ENCODE assay signal across 9 mouse cellular contexts in genomic region chr6:55379641-55380335, GRCm38 (mm10). TPM values are rescaled to one million over a fixed set of nuclear protein-coding genes. Genes with fewer than 3 reads are reported as not detected.
A peak's percentile ranks its signal among the peaks of the same experiment; 100 is the strongest.
DNase-seq lines count a peak whose midpoint lies in the region; ATAC-seq and TF ChIP-seq lines count a peak whose summit lies in the region.
"Had no signal": no experiment of that assay in that cellular context is flagged by ENCODE, and none has a peak within 500 bp of the region (broad histone marks: within the 10 kb centered on the region; RNA-seq: fewer than 3 reads in every experiment).

No protein-coding gene starts in this region.

- 44% methylated on average over 3 of the region's 3 CpGs for WGBS in embryonic facial prominence, embryonic 10.5 days
- WGBS in kidney, embryonic 15.5 days: 48% methylated on average over 3 of the region's 3 CpGs
- 34% methylated on average over 3 of the region's 3 CpGs for WGBS in lung, embryonic 14.5 days

- H3K27ac ChIP-seq in left cerebral cortex, adult 2 months: no peak overlapping the region
- H3K27ac ChIP-seq in embryonic facial prominence, embryonic 10.5 days (replicated peaks): no peak overlapping the region
- H3K27ac ChIP-seq in kidney, embryonic 15.5 days: no peak overlapping the region
- H3K27ac ChIP-seq in lung, embryonic 14.5 days (ENCODE audit: low read depth): no peak overlapping the region
- H3K27ac ChIP-seq: lung, embryonic 15.5 days had no signal

- H3K4me2 ChIP-seq in kidney, embryonic 15.5 days: no peak overlapping the region
- no peak overlapping the region for H3K4me2 ChIP-seq in lung, embryonic 14.5 days
- H3K4me2 ChIP-seq: lung, embryonic 15.5 days had no signal

- H3K4me1 ChIP-seq in embryonic facial prominence, embryonic 10.5 days: 0 out of 2 replicates have a peak, but pooled peaks cover 6% of the 10 kb centered on the region
- H3K4me1 ChIP-seq in kidney, embryonic 15.5 days: no peaks in the 10 kb centered on the region
- H3K4me1 ChIP-seq in lung, embryonic 14.5 days (ENCODE audit: insufficient read depth): no peaks in the 10 kb centered on the region
- H3K4me1 ChIP-seq: lung, embryonic 15.5 days had no signal

- H3K9ac ChIP-seq in kidney, embryonic 15.5 days: no peak overlapping the region
- H3K9ac ChIP-seq in lung, embryonic 14.5 days: no peak overlapping the region
- H3K9ac ChIP-seq: lung, embryonic 15.5 days had no signal

- H3K9me3 ChIP-seq in embryonic facial prominence, embryonic 10.5 days: no peaks in the 10 kb centered on the region
- H3K9me3 ChIP-seq in kidney, embryonic 15.5 days (replicated peaks): no peaks in the 10 kb centered on the region
- no peaks in the 10 kb centered on the region for H3K9me3 ChIP-seq in lung, embryonic 14.5 days (ENCODE audit: low read depth, low read length)
- H3K9me3 ChIP-seq: lung, embryonic 15.5 days had no signal

- H3K27me3 ChIP-seq in embryonic facial prominence, embryonic 10.5 days (replicated peaks; ENCODE audit: low read depth, poor library complexity, severe bottlenecking): peaks cover 9% of the 10 kb centered on the region; the same call in 1 of the 2 replicates
- no peaks in the 10 kb centered on the region for H3K27me3 ChIP-seq in kidney, embryonic 15.5 days
- H3K27me3 ChIP-seq in lung, embryonic 14.5 days (ENCODE audit: insufficient read depth, low read length): no peaks in the 10 kb centered on the region
- H3K27me3 ChIP-seq: lung, embryonic 15.5 days had no signal

- TF ChIP-seq CTCF in left cerebral cortex, adult 2 months (IDR thresholded peaks at IDR 0.05): peak; percentile 71
- peak; percentile 77 for TF ChIP-seq CTCF in lung, embryonic 14.5 days (IDR thresholded peaks at IDR 0.05; ENCODE audit: low read depth)

- intact Hi-C loops in left cerebral cortex, adult 2 months (cut with DNase I): loop anchor here (10.0 kb wide), 1 partner anchor 575 kb away; no protein-coding TSS in a partner anchor

- peak; percentile 47; the same call in 1 of the 2 replicates for ATAC-seq in kidney, embryonic 15.5 days (replicated peaks; ENCODE audit: low FRiP score)
- no peak; the same call in 1 of the 2 replicates for ATAC-seq in lung, embryonic 14.5 days (ENCODE audit: insufficient read depth)

- no peaks in the 10 kb centered on the region for H3K36me3 ChIP-seq in embryonic facial prominence, embryonic 10.5 days (replicated peaks)
- H3K36me3 ChIP-seq in kidney, embryonic 15.5 days: no peaks in the 10 kb centered on the region
- H3K36me3 ChIP-seq in lung, embryonic 14.5 days (ENCODE audit: insufficient read depth): no peaks in the 10 kb centered on the region
- H3K36me3 ChIP-seq: lung, embryonic 15.5 days had no signal

- peak in 1 of 2 experiments; percentile 57 for DNase-seq in left cerebral cortex, adult 2 months (ENCODE audit: extremely low spot score in 1 of 2, low spot score in 2 of 2)
- no peak for DNase-seq in left cerebral cortex, adult 8-10 months (ENCODE audit: low spot score in 2 of 2)
- DNase-seq in adrenal gland, postnatal 10 days: peak; percentile 61
- DNase-seq in embryonic facial prominence, embryonic 10.5 days (ENCODE audit: low spot score): peak; percentile 49
- peak; percentile 70 for DNase-seq in lung, embryonic 14.5 days
- peak; percentile 79 to 85 for DNase-seq in right cerebral cortex, postnatal 10 days (ENCODE audit: low spot score in 2 of 2)
- DNase-seq in ovary, adult 18-20 months (ENCODE audit: low spot score): no peak

- H3K4me3 ChIP-seq in left cerebral cortex, adult 2 months: no peak overlapping the region
- H3K4me3 ChIP-seq in embryonic facial prominence, embryonic 10.5 days: no peak overlapping the region
- H3K4me3 ChIP-seq in kidney, embryonic 15.5 days (replicated peaks): no peak overlapping the region
- no peak overlapping the region for H3K4me3 ChIP-seq in lung, embryonic 14.5 days (ENCODE audit: low read depth, low read length)
- H3K4me3 ChIP-seq: lung, embryonic 15.5 days had no signal

RNA-seq across cellular contexts. Expression of gene Ghrhr, which starts 3.7 kb away (rescaled TPM):
- not detected for total RNA-seq in left cerebral cortex, adult 2 months (2021)
- total RNA-seq in left cerebral cortex, adult 8-10 months (2022): not detected
- total RNA-seq in adrenal gland, postnatal 10 days (2021): not detected
- not detected in 2 replicates for polyA plus RNA-seq in embryonic facial prominence, embryonic 10.5 days (2016; fragmentation: Nextera tagmentation; extraction: Ambion mirVana)
- 0.05 TPM in 1 of 2 replicates, not detected in the other for polyA plus RNA-seq in kidney, embryonic 15.5 days (2015; fragmentation: Nextera tagmentation; extraction: Ambion mirVana)
- not detected in 2 replicates for polyA plus RNA-seq in lung, embryonic 14.5 days (2014; fragmentation: Nextera tagmentation; extraction: Ambion mirVana)

RNA-seq across cellular contexts. Expression of gene Aqp1, which starts 43.6 kb away (rescaled TPM):
- total RNA-seq in left cerebral cortex, adult 2 months (2021): under 1 TPM; 0.47 to 0.75 TPM
- 1 to 10 TPM in 3 of 4 experiments, under 1 TPM in 1; 0.59 to 4.8 (median 1.4) TPM for total RNA-seq in left cerebral cortex, adult 8-10 months (2022)
- total RNA-seq in adrenal gland, postnatal 10 days (2021): 100 to 1,000 TPM; 190 to 302 TPM
- 0.29 and 0.76 TPM in 2 replicates for polyA plus RNA-seq in embryonic facial prominence, embryonic 10.5 days (2016; fragmentation: Nextera tagmentation; extraction: Ambion mirVana)
- 29.9 and 38.4 TPM in 2 replicates for polyA plus RNA-seq in kidney, embryonic 15.5 days (2015; fragmentation: Nextera tagmentation; extraction: Ambion mirVana)
- polyA plus RNA-seq in lung, embryonic 14.5 days (2014; fragmentation: Nextera tagmentation; extraction: Ambion mirVana): 4.0 and 4.4 TPM in 2 replicates

Comparison
In these comparisons a context has a peak if more than half of its experiments do, and no peak if none do; other contexts are left out.
1. DNase-seq: peak in adrenal gland, postnatal 10 days (single experiment), embryonic facial prominence, embryonic 10.5 days (single experiment), lung, embryonic 14.5 days (single experiment) and right cerebral cortex, postnatal 10 days (2 of 2); none in left cerebral cortex, adult 8-10 months (0 of 2) and ovary, adult 18-20 months (single experiment).
2. RNA of gene Aqp1, which starts 43.6 kb away (total RNA-seq): 190 to 302 TPM in adrenal gland, postnatal 10 days; 0.59 to 4.8 TPM in left cerebral cortex, adult 8-10 months and 0.47 to 0.75 TPM in left cerebral cortex, adult 2 months; every median in the first group is over 10 times any median in the second.